Mouse (Mus musculus) intestine, embryonic 15.5 days (tissue): ENCODE results near the gene Ctf2. TPM values are rescaled to one million over a fixed set of nuclear protein-coding genes. Genes with fewer than 3 reads are reported as not detected.
A peak's percentile ranks its signal among the peaks of the same experiment; 100 is the strongest.

ENCODE experiments used
- ATAC-seq: fragments of 200-750 bp; cut with Nextera tagmentation; 2 replicates; pipeline ENCODE4 v1.8.0; 2017; ENCODE audit warnings: moderate TSS enrichment, moderate library complexity
- H3K27ac ChIP-seq: fragments of 300-500 bp; sonication (generic); 2 replicates; pipeline ENCODE4 v1.5.1; 2015; ENCODE audit warnings: mild to moderate bottlenecking, inconsistent platforms
- H3K27me3 ChIP-seq: fragments of 300-500 bp; sonication (generic); replicated peaks from 2 replicates; pipeline ENCODE4 v1.6.1; 2015; ENCODE audit warnings: inconsistent platforms
- H3K36me3 ChIP-seq: fragments of 300-500 bp; sonication (generic); 2 replicates; pipeline ENCODE4 v1.6.1; 2015; ENCODE audit warnings: inconsistent platforms
- H3K4me1 ChIP-seq: fragments of 300-500 bp; sonication (generic); replicated peaks from 2 replicates; pipeline ENCODE4 v1.6.1; 2015; ENCODE audit warnings: inconsistent platforms
- H3K4me2 ChIP-seq: fragments of 300-500 bp; sonication (generic); replicated peaks from 2 replicates; pipeline ENCODE4 v1.6.1; 2015; ENCODE audit warnings: mild to moderate bottlenecking, inconsistent platforms
- H3K4me3 ChIP-seq: fragments of 300-500 bp; sonication (generic); replicated peaks from 2 replicates; pipeline ENCODE4 v1.5.1; 2015; ENCODE audit warnings: inconsistent platforms
- H3K9ac ChIP-seq: fragments of 300-500 bp; sonication (generic); 2 replicates; pipeline ENCODE4 v1.6.1; 2015; ENCODE audit warnings: inconsistent platforms
- H3K9me3 ChIP-seq: fragments of 300-500 bp; sonication (generic); 2 replicates; pipeline ENCODE4 v1.6.1; 2016; ENCODE audit warnings: inconsistent platforms
- WGBS: fragments of 180-500 bp; shearing (Covaris S2); methylation state at CpG from one replicate; pipeline ENCODE4 v1.1.7; 2015; 5-methylcytosine and 5-hydroxymethylcytosine counted together
- microRNA counts: library from miRNA; unstranded; fragments of <30 nt; microRNA quantifications from one replicate; lab custom pipeline; 2016
- polyA plus RNA-seq: library from polyadenylated mRNA; unstranded; fragments of >200 nt; fragmentation: Nextera tagmentation; extraction: Ambion mirVana; gene quantifications from 2 replicates; pipeline ENCODE4 v1.2.1, GENCODE M21; 2015

Gene Ctf2
- polyA plus RNA-seq, 1 experiment from 2014 or later: 0.29 TPM

GRCm38 (mm10) chr7:127671880-127672774 lies 59.8 kb downstream of the Ctf2 start:
- Histone ChIP-seq H3K9ac (no peak overlapping the region), H3K4me2 (no peak overlapping the region), H3K9me3 (no peaks in the 10 kb centered on the region), H3K36me3 (no peaks in the 10 kb centered on the region), H3K4me3 (no peak overlapping the region), H3K4me1 (no peaks in the 10 kb centered on the region), H3K27me3 (no peaks in the 10 kb centered on the region), H3K27ac (0 out of 2 replicates have a peak overlapping the region, but pooled peaks have one; percentile 0)
- ATAC-seq: peak; percentile 53
- 43% methylated on average over 11 of the region's 11 CpGs for WGBS

MicroRNA genes within 50 kb of the gene (microRNA counts, 519-probe panel; counts per million panel counts)
- microRNA mmu-miR-762 (lab: Ali Mortazavi, UCI): 2,005 counts per million, percentile 45 among the panel's probes with 10 or more counts

Other genes starting within 250 kb of the Ctf2 start
- 37.6 and 37.9 TPM in 2 replicates for gene Srcap, start 220.2 kb downstream of the Ctf2 start, polyA plus RNA-seq
- gene Gm42715, start 212.6 kb downstream of the Ctf2 start, polyA plus RNA-seq: 11.5 and 12.3 TPM in 2 replicates
- gene Tmem265, start 170.8 kb downstream of the Ctf2 start, polyA plus RNA-seq: 5.5 and 5.6 TPM in 2 replicates
- gene Phkg2, start 158.8 kb downstream of the Ctf2 start, polyA plus RNA-seq: 34.3 TPM in 2 replicates
- gene Ccdc189, start 143.6 kb downstream of the Ctf2 start, polyA plus RNA-seq: 4.1 and 4.9 TPM in 2 replicates
- gene Rnf40, start 143.4 kb downstream of the Ctf2 start, polyA plus RNA-seq: 37.4 and 37.7 TPM in 2 replicates
- 8.8 and 9.4 TPM in 2 replicates for gene Zfp629, start 116.4 kb downstream of the Ctf2 start, polyA plus RNA-seq
- 48.1 and 52.8 TPM in 2 replicates for gene Bcl7c, start 23.2 kb downstream of the Ctf2 start, polyA plus RNA-seq
- 9.4 and 10.5 TPM in 2 replicates for gene Ctf1, start 19.4 kb downstream of the Ctf2 start, polyA plus RNA-seq
- 3.2 and 4.3 TPM in 2 replicates for gene Fbxl19, start 12.4 kb upstream of the Ctf2 start, polyA plus RNA-seq
- gene Orai3, start 37.6 kb upstream of the Ctf2 start, polyA plus RNA-seq: 22.9 and 25.5 TPM in 2 replicates
- 15.2 and 17.4 TPM in 2 replicates for gene Setd1a, start 44.5 kb upstream of the Ctf2 start, polyA plus RNA-seq
- gene Gm49388, start 53.4 kb upstream of the Ctf2 start, polyA plus RNA-seq: not detected in 2 replicates
- 28.0 and 31.2 TPM in 2 replicates for gene Hsd3b7, start 68.4 kb upstream of the Ctf2 start, polyA plus RNA-seq
- gene Stx4a, start 92.1 kb upstream of the Ctf2 start, polyA plus RNA-seq: 40.6 and 40.7 TPM in 2 replicates
- 3.2 and 3.4 TPM in 2 replicates for gene Stx1b, start 92.4 kb upstream of the Ctf2 start, polyA plus RNA-seq
- 8.6 and 9.6 TPM in 2 replicates for gene Zfp646, start 144.1 kb upstream of the Ctf2 start, polyA plus RNA-seq
- 15.5 and 15.6 TPM in 2 replicates for gene Zfp668, start 144.7 kb upstream of the Ctf2 start, polyA plus RNA-seq
- 1.7 and 2.3 TPM in 2 replicates for gene Prss53, start 158.8 kb upstream of the Ctf2 start, polyA plus RNA-seq
- gene Gm21974, start 163.3 kb upstream of the Ctf2 start, polyA plus RNA-seq: not detected in 2 replicates
- 203 and 241 TPM in 2 replicates for gene Vkorc1, start 163.5 kb upstream of the Ctf2 start, polyA plus RNA-seq
- 158 and 180 TPM in 2 replicates for gene Bckdk, start 171.9 kb upstream of the Ctf2 start, polyA plus RNA-seq
- gene Kat8, start 180.3 kb upstream of the Ctf2 start, polyA plus RNA-seq: 31.7 and 32.3 TPM in 2 replicates
- gene Prss8, start 197.9 kb upstream of the Ctf2 start, polyA plus RNA-seq: 58.5 and 67.5 TPM in 2 replicates
- gene Prss36, start 214.6 kb upstream of the Ctf2 start, polyA plus RNA-seq: 8.2 and 9.6 TPM in 2 replicates
- gene Fus, start 235.3 kb upstream of the Ctf2 start, polyA plus RNA-seq: 306 and 315 TPM in 2 replicates